8 mouse cellular contexts compared by ENCODE assay signal in genomic region chr6:121144066-121144465, GRCm38 (mm10). TPM values are rescaled to one million over a fixed set of nuclear protein-coding genes. Genes with fewer than 3 reads are reported as not detected.
DNase-seq lines count a peak whose midpoint lies in the region; ATAC-seq lines count a peak whose summit lies in the region.

No protein-coding gene starts in this region.

- no peak overlapping the region for H3K9ac ChIP-seq in midbrain, embryonic 15.5 days
- no peak overlapping the region for H3K9ac ChIP-seq in midbrain, embryonic 14.5 days (replicated peaks; ENCODE audit: low read length)
- no peak overlapping the region for H3K9ac ChIP-seq in heart, embryonic 16.5 days (ENCODE audit: low read length)
- no peak overlapping the region for H3K9ac ChIP-seq in neural tube, embryonic 15.5 days (replicated peaks)

- H3K4me1 ChIP-seq in midbrain, embryonic 15.5 days: 0 out of 2 replicates have a peak, but pooled peaks cover 4% of the 10 kb centered on the region
- H3K4me1 ChIP-seq in midbrain, embryonic 14.5 days (ENCODE audit: control insufficient read depth, insufficient read depth, low read length): peaks cover 3% of the 10 kb centered on the region; the same call in 1 of the 2 replicates
- H3K4me1 ChIP-seq in heart, embryonic 16.5 days (ENCODE audit: control insufficient read depth, insufficient read depth, low read length): peaks cover 14% of the 10 kb centered on the region
- peaks cover 13% of the 10 kb centered on the region for H3K4me1 ChIP-seq in neural tube, embryonic 15.5 days

- no peak overlapping the region for H3K27ac ChIP-seq in midbrain, embryonic 15.5 days
- H3K27ac ChIP-seq in midbrain, embryonic 14.5 days (replicated peaks; ENCODE audit: low read depth, low read length): no peak overlapping the region
- H3K27ac ChIP-seq in heart, embryonic 16.5 days (ENCODE audit: low read length): no peak overlapping the region
- H3K27ac ChIP-seq in neural tube, embryonic 15.5 days (replicated peaks): 0 out of 2 replicates have a peak overlapping the region, but pooled peaks have one; percentile 23

- H3K27me3 ChIP-seq in midbrain, embryonic 15.5 days (replicated peaks): no peaks in the 10 kb centered on the region; the same call in 1 of the 2 replicates
- no peaks in the 10 kb centered on the region for H3K27me3 ChIP-seq in midbrain, embryonic 14.5 days (ENCODE audit: control insufficient read depth, insufficient read depth, low read length)
- no peaks in the 10 kb centered on the region; the same call in 1 of the 2 replicates for H3K27me3 ChIP-seq in heart, embryonic 16.5 days (ENCODE audit: control insufficient read depth, insufficient read depth, low read length)
- no peaks in the 10 kb centered on the region for H3K27me3 ChIP-seq in neural tube, embryonic 15.5 days (replicated peaks)

- no peak overlapping the region for H3K4me2 ChIP-seq in midbrain, embryonic 15.5 days
- no peak overlapping the region for H3K4me2 ChIP-seq in midbrain, embryonic 14.5 days (ENCODE audit: low read length)
- H3K4me2 ChIP-seq in heart, embryonic 16.5 days (ENCODE audit: low read depth, low read length): no peak overlapping the region
- H3K4me2 ChIP-seq in neural tube, embryonic 15.5 days: no peak overlapping the region

- 60% methylated on average over 4 of the region's 4 CpGs for WGBS in midbrain, embryonic 15.5 days
- 63% methylated on average over 4 of the region's 4 CpGs for WGBS in midbrain, embryonic 14.5 days
- whole genome bisulfite sequencing in heart, embryonic 16.5 days: 48% methylated on average over 4 of the region's 4 CpGs
- WGBS in neural tube, embryonic 15.5 days: 50% methylated on average over 4 of the region's 4 CpGs

- no peaks in the 10 kb centered on the region for H3K36me3 ChIP-seq in midbrain, embryonic 15.5 days (replicated peaks)
- no peaks in the 10 kb centered on the region for H3K36me3 ChIP-seq in midbrain, embryonic 14.5 days (ENCODE audit: control insufficient read depth, insufficient read depth, low read length)
- H3K36me3 ChIP-seq in heart, embryonic 16.5 days (ENCODE audit: control insufficient read depth, insufficient read depth): no peaks in the 10 kb centered on the region
- H3K36me3 ChIP-seq in neural tube, embryonic 15.5 days: no peaks in the 10 kb centered on the region

- ATAC-seq in midbrain, embryonic 15.5 days (replicated peaks): peak; percentile 46; the same call in 1 of the 2 replicates
- no peak for ATAC-seq in midbrain, embryonic 14.5 days (ENCODE audit: low FRiP score, low TSS enrichment)
- peak; percentile 81 for ATAC-seq in heart, embryonic 16.5 days (replicated peaks; ENCODE audit: extremely low read depth, insufficient read depth, low FRiP score)
- peak; percentile 71; the same call in 1 of the 2 replicates for ATAC-seq in neural tube, embryonic 15.5 days (ENCODE audit: low FRiP score)

- H3K9me3 ChIP-seq in midbrain, embryonic 15.5 days: no peaks in the 10 kb centered on the region
- H3K9me3 ChIP-seq in midbrain, embryonic 14.5 days (ENCODE audit: control insufficient read depth, low read length): no peaks in the 10 kb centered on the region
- H3K9me3 ChIP-seq in heart, embryonic 16.5 days (replicated peaks; ENCODE audit: control insufficient read depth, low read length): no peaks in the 10 kb centered on the region
- H3K9me3 ChIP-seq in neural tube, embryonic 15.5 days (replicated peaks): no peaks in the 10 kb centered on the region

- no peak overlapping the region for H3K4me3 ChIP-seq in midbrain, embryonic 15.5 days
- H3K4me3 ChIP-seq in midbrain, embryonic 14.5 days (replicated peaks; ENCODE audit: low read depth, low read length): no peak overlapping the region
- no peak overlapping the region for H3K4me3 ChIP-seq in heart, embryonic 16.5 days (ENCODE audit: low read length)
- H3K4me3 ChIP-seq in neural tube, embryonic 15.5 days (replicated peaks): no peak overlapping the region

- DNase-seq in midbrain, embryonic 14.5 days: no peak
- DNase-seq in adrenal gland, postnatal 25 days: peak; percentile 88
- peak; percentile 78 to 86 for DNase-seq in kidney, postnatal 4 days
- DNase-seq in spleen, postnatal 4 days (ENCODE audit: low spot score in 2 of 2): no peak
- DNase-seq in layer of hippocampus, postnatal 25 days (ENCODE audit: extremely low spot score in 1 of 2, low spot score in 1 of 2): no peak

RNA-seq across cellular contexts. Expression of gene Mical3, which starts 13.3 kb away (rescaled TPM):
- 43.1 and 50.0 TPM in 2 replicates for polyA plus RNA-seq in midbrain, embryonic 15.5 days (2015; fragmentation: Nextera tagmentation; extraction: Ambion mirVana)
- polyA plus RNA-seq in midbrain, embryonic 14.5 days (2014; fragmentation: Nextera tagmentation; extraction: Ambion mirVana): 51.5 and 51.7 TPM in 2 replicates
- 65.9 and 72.6 TPM in 2 replicates for total RNA-seq in adrenal gland, postnatal 25 days (2021)
- polyA plus RNA-seq in heart, embryonic 16.5 days (2015; fragmentation: Nextera tagmentation; extraction: Ambion mirVana): 27.2 and 30.4 TPM in 2 replicates
- 30.3 and 35.2 TPM in 2 replicates for polyA plus RNA-seq in neural tube, embryonic 15.5 days (2015; fragmentation: Nextera tagmentation; extraction: Ambion mirVana)
- 10 to 100 TPM; 75.0 to 88.0 TPM for total RNA-seq in layer of hippocampus, postnatal 25 days (2021)

RNA-seq across cellular contexts. Expression of gene Pex26, which starts 39.4 kb away (rescaled TPM):
- 19.9 and 20.4 TPM in 2 replicates for polyA plus RNA-seq in midbrain, embryonic 15.5 days (2015; fragmentation: Nextera tagmentation; extraction: Ambion mirVana)
- polyA plus RNA-seq in midbrain, embryonic 14.5 days (2014; fragmentation: Nextera tagmentation; extraction: Ambion mirVana): 15.1 and 16.4 TPM in 2 replicates
- total RNA-seq in adrenal gland, postnatal 25 days (2021): 16.1 and 17.2 TPM in 2 replicates
- 6.7 and 7.6 TPM in 2 replicates for polyA plus RNA-seq in heart, embryonic 16.5 days (2015; fragmentation: Nextera tagmentation; extraction: Ambion mirVana)
- polyA plus RNA-seq in neural tube, embryonic 15.5 days (2015; fragmentation: Nextera tagmentation; extraction: Ambion mirVana): 14.3 and 15.0 TPM in 2 replicates
- 10 to 100 TPM; 11.0 to 11.9 TPM for total RNA-seq in layer of hippocampus, postnatal 25 days (2021)

Comparison
In these comparisons a context has a peak if more than half of its experiments do, and no peak if none do; other contexts are left out.
1. DNase-seq: peak in adrenal gland, postnatal 25 days (single experiment) and kidney, postnatal 4 days (2 of 2); none in midbrain, embryonic 14.5 days (single experiment), spleen, postnatal 4 days (0 of 2) and layer of hippocampus, postnatal 25 days (0 of 2).